Mouse (Mus musculus) thymus, postnatal 4 days (tissue): ENCODE measurements around the gene Atp1a2.

Source experiments
- DNase-seq: peaks from one replicate; pipeline ENCODE4 v3.0.0; 2021

The Atp1a2 gene

GRCm38 (mm10) chr1:172297611-172298537 is at the start of gene Atp1a2:
Gene Atp1a2 (minus strand): TSS chr1:172298064.
- no peak for DNase-seq

GRCm38 (mm10) chr1:172347382-172347781 is 49.5 kb upstream of the Atp1a2 start:
- DNase-seq = no peak

- DNase-seq = no peak
These were observed 48.8 kb upstream of the Atp1a2 start for GRCm38 (mm10) chr1:172346707-172347106.

GRCm38 (mm10) chr1:172344820-172345219 is 47.0 kb upstream of the Atp1a2 start:
- DNase-seq = no peak

GRCm38 (mm10) chr1:172343914-172344313 is 46.0 kb upstream of the Atp1a2 start:
- DNase-seq = no peak

GRCm38 (mm10) chr1:172342729-172343128 is 44.9 kb upstream of the Atp1a2 start:
- no peak for DNase-seq

GRCm38 (mm10) chr1:172341386-172341785 is 43.5 kb upstream of the Atp1a2 start:
- DNase-seq = no peak

GRCm38 (mm10) chr1:172340729-172341321 is 43.0 kb upstream of the Atp1a2 start, which contains the start of gene Kcnj10:
Gene Kcnj10 (plus strand): TSS chr1:172341210.
- DNase-seq = peak; percentile 88

- DNase-seq = no peak
These were observed 39.7 kb upstream of the Atp1a2 start for GRCm38 (mm10) chr1:172337411-172338185.

GRCm38 (mm10) chr1:172335804-172336203 is 37.9 kb upstream of the Atp1a2 start:
- DNase-seq = no peak

GRCm38 (mm10) chr1:172333512-172333911 is 35.6 kb upstream of the Atp1a2 start:
- DNase-seq = no peak

- DNase-seq = no peak
These were observed 35.1 kb upstream of the Atp1a2 start for GRCm38 (mm10) chr1:172332925-172333324.

- no peak for DNase-seq
These were observed 33.6 kb upstream of the Atp1a2 start for GRCm38 (mm10) chr1:172331422-172331947.

- no peak for DNase-seq
These were observed 31.8 kb upstream of the Atp1a2 start for GRCm38 (mm10) chr1:172329616-172330015.

- DNase-seq = no peak
These were observed 31.3 kb upstream of the Atp1a2 start, which contains the start of gene Kcnj9 for GRCm38 (mm10) chr1:172329131-172329530. Gene Kcnj9 (minus strand): TSS chr1:172329318.

- no peak for DNase-seq
These were observed 30.6 kb upstream of the Atp1a2 start for GRCm38 (mm10) chr1:172328461-172328860.

GRCm38 (mm10) chr1:172328041-172328440 is 30.2 kb upstream of the Atp1a2 start:
- no peak for DNase-seq

- DNase-seq = no peak
These were observed 29.5 kb upstream of the Atp1a2 start for GRCm38 (mm10) chr1:172327206-172328001.

GRCm38 (mm10) chr1:172326684-172327083 is 28.8 kb upstream of the Atp1a2 start:
- no peak for DNase-seq

GRCm38 (mm10) chr1:172325680-172326535 is 28.0 kb upstream of the Atp1a2 start:
- peak; percentile 88 for DNase-seq

GRCm38 (mm10) chr1:172324725-172325124 is 26.9 kb upstream of the Atp1a2 start:
- peak; percentile 79 for DNase-seq
